Mouse (Mus musculus): ENCODE measurements around the gene Sema6d. TPM values are rescaled to one million over a fixed set of nuclear protein-coding genes. Genes with fewer than 3 reads are reported as not detected.

Gene Sema6d
- polyA plus RNA-seq, 1 experiment: 4.5 TPM

DNA sequence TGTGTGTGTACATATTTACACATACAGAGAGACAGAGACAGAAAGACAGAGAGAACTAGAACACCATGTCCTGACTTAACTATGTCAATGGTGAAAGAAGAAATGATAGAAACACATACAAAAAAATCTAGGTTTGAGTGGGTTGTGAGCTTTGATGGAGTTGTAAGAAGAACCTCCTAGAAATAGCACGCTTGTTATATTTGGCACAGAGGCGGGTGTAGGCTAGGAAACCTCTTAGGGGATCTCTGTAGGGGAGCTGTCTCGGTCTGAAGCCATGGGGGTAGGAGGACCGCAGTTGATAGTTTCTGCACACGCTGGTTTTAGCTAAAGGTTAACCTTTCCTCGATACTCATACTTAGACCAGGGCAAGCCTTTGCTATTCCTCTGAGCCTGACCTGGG lies 181.4 kb downstream of the Sema6d start:
- Histone ChIP-seq H3K4me1 (ENCODE audit: control insufficient read depth, insufficient read depth, low read length) (no peaks in the 10 kb centered on the region), H3K27ac (ENCODE audit: insufficient read depth, low read length) (no peak overlapping the region), H3K4me3 (ENCODE audit: insufficient read depth, low read length) (no peak overlapping the region)
- no peak for TF ChIP-seq POLR2A (IDR thresholded peaks at IDR 0.05; ENCODE audit: low read depth, low read length)

DNA sequence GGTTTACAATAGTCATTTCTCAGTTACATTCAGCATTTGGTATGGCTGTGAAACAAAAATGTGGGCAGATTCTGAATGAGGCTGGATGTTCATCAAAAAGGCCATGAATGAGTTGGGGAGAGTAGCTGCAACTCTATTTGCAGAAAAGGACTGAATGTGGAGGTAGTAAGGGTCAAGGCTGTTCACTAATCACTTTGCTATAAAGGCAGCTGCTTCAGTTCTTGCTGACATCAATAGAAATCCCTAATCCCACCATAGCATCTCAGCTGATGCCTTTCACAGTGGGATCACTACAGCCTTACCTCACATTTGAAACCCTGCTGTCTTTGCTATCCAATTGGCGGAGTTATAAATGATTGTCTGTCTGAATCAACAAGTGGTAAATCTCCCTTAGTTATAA lies 187.7 kb downstream of the Sema6d start:
- Histone ChIP-seq H3K4me1 (ENCODE audit: control insufficient read depth, insufficient read depth, low read length) (no peaks in the 10 kb centered on the region), H3K4me3 (ENCODE audit: insufficient read depth, low read length) (no peak overlapping the region), H3K27ac (ENCODE audit: insufficient read depth, low read length) (no peak overlapping the region)
- TF ChIP-seq CTCF (IDR thresholded peaks at IDR 0.05; ENCODE audit: borderline replicate concordance, insufficient read depth, low read length): no peak
- no peak for TF ChIP-seq POLR2A (IDR thresholded peaks at IDR 0.05; ENCODE audit: low read depth, low read length)

- TF ChIP-seq POLR2A (IDR thresholded peaks at IDR 0.05; ENCODE audit: low read depth, low read length) (no peak), CTCF (IDR thresholded peaks at IDR 0.05; ENCODE audit: borderline replicate concordance, insufficient read depth, low read length) (no peak)
- Histone ChIP-seq H3K4me3 (ENCODE audit: insufficient read depth, low read length) (no peak overlapping the region), H3K27ac (ENCODE audit: insufficient read depth, low read length) (no peak overlapping the region), H3K4me1 (ENCODE audit: control insufficient read depth, insufficient read depth, low read length) (no peaks in the 10 kb centered on the region)
These were observed 195.3 kb downstream of the Sema6d start for GRCm38 (mm10) chr2:124285109-124285508.

- Histone ChIP-seq H3K4me3 (ENCODE audit: insufficient read depth, low read length) (no peak overlapping the region), H3K27ac (ENCODE audit: insufficient read depth, low read length) (no peak overlapping the region), H3K4me1 (ENCODE audit: control insufficient read depth, insufficient read depth, low read length) (no peaks in the 10 kb centered on the region)
- TF ChIP-seq POLR2A (IDR thresholded peaks at IDR 0.05; ENCODE audit: low read depth, low read length) (no peak), CTCF (IDR thresholded peaks at IDR 0.05; ENCODE audit: borderline replicate concordance, insufficient read depth, low read length) (no peak)
These were observed 199.6 kb downstream of the Sema6d start for GRCm38 (mm10) chr2:124289356-124289755.

- H3K4me1 ChIP-seq (ENCODE audit: control insufficient read depth, insufficient read depth, low read length): no peaks in the 10 kb centered on the region
- H3K27ac ChIP-seq (ENCODE audit: insufficient read depth, low read length): no peak overlapping the region
- H3K4me3 ChIP-seq (ENCODE audit: insufficient read depth, low read length): no peak overlapping the region
- no peak for TF ChIP-seq CTCF (IDR thresholded peaks at IDR 0.05; ENCODE audit: borderline replicate concordance, insufficient read depth, low read length)
These were observed 201.4 kb downstream of the Sema6d start for GRCm38 (mm10) chr2:124291145-124291544.

- no peaks in the 10 kb centered on the region for H3K4me1 ChIP-seq (ENCODE audit: control insufficient read depth, insufficient read depth, low read length)
- no peak overlapping the region for H3K4me3 ChIP-seq (ENCODE audit: insufficient read depth, low read length)
- TF ChIP-seq POLR2A (IDR thresholded peaks at IDR 0.05; ENCODE audit: low read depth, low read length) (no peak), CTCF (IDR thresholded peaks at IDR 0.05; ENCODE audit: borderline replicate concordance, insufficient read depth, low read length) (no peak)
- H3K27ac ChIP-seq (ENCODE audit: insufficient read depth, low read length): no peak overlapping the region
These were observed 203.8 kb downstream of the Sema6d start for GRCm38 (mm10) chr2:124293601-124294000.

DNA sequence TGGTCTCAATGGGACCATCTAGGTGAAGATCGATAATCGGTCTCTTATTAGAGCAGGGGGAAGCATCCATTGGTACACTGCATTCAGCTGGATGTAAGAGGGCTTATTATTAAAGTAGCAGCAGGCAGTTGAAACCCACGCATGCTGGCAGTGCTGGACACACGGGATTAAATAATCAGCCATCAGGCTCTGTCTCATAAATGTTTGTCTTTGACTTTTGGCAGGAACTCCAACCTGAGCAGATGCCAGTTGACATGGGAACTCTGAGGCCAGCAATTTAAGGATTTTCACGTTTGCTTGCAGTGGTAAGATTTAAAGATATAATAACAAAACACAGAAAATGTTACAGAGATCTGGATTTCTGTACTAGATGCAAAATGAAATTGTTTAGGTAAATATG lies 208.6 kb downstream of the Sema6d start:
- Histone ChIP-seq H3K4me3 (ENCODE audit: insufficient read depth, low read length) (no peak overlapping the region), H3K27ac (ENCODE audit: insufficient read depth, low read length) (no peak overlapping the region), H3K4me1 (ENCODE audit: control insufficient read depth, insufficient read depth, low read length) (no peaks in the 10 kb centered on the region)
- TF ChIP-seq POLR2A (IDR thresholded peaks at IDR 0.05; ENCODE audit: low read depth, low read length) (no peak), CTCF (IDR thresholded peaks at IDR 0.05; ENCODE audit: borderline replicate concordance, insufficient read depth, low read length) (no peak)

DNA sequence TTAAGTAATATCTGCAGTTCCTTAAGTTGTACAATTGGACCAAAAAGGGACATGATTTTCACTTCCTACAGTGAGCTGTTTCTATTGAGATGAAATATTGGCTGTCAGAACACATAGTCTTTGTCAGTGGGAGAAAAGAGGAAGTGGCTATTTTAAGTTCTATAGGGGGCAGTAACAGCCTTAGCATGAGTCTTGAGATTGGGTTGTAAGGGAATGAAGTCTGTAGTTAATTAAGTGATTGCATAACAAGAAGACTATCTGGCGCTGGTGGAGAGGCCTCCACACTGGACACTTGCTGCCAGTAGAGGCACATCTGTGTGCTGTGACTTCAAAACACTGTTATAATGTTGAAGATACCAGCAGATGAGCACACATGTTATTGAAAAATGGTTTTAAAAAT lies 209.1 kb downstream of the Sema6d start:
- no peak overlapping the region for H3K27ac ChIP-seq (ENCODE audit: insufficient read depth, low read length)
- no peaks in the 10 kb centered on the region for H3K4me1 ChIP-seq (ENCODE audit: control insufficient read depth, insufficient read depth, low read length)
- H3K4me3 ChIP-seq (ENCODE audit: insufficient read depth, low read length): no peak overlapping the region
- no peak for TF ChIP-seq POLR2A (IDR thresholded peaks at IDR 0.05; ENCODE audit: low read depth, low read length)
- no peak for TF ChIP-seq CTCF (IDR thresholded peaks at IDR 0.05; ENCODE audit: borderline replicate concordance, insufficient read depth, low read length)

GRCm38 (mm10) chr2:124308605-124309004 lies 218.8 kb downstream of the Sema6d start:
- no peak overlapping the region for H3K27ac ChIP-seq (ENCODE audit: insufficient read depth, low read length)

DNA sequence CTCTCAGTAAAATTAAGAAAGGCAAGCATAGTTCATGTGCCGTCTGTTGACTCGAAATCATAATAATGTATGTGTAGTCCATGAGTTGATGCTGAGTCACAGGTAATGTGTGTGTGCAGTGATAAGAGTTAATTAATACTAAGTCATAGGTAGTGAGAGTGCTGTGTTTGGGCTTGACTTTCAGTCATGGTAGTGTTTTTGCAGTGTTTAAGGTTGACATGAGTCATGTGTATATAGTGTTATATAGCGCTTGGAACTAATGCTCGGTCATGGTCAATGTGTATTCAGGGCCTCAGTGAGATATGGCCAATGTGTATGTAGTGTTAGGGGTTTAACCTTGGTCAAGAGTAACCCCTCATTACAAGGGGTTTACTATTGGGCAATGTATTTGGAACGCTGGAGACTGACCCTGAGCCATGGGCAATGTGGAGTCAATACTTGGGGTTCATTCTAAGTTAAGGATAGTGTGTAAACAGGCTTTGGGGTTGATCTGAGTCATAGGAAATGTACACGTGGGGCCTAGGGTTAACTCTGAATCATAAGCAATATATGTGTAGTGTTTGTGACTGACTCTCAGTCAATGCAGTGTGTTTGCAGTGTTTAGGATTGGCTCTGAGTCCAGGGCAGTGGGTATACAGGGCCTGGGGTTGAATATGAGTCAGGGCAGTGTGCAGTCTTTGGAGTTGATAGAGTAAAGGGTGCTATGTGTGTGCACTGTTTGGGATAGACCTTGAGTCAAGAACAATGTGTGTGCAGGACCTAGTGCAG lies 219.8 kb downstream of the Sema6d start:
- no peak overlapping the region for H3K27ac ChIP-seq (ENCODE audit: insufficient read depth, low read length)
- TF ChIP-seq CTCF (IDR thresholded peaks at IDR 0.05; ENCODE audit: borderline replicate concordance, insufficient read depth, low read length): no peak
- no peak for TF ChIP-seq POLR2A (IDR thresholded peaks at IDR 0.05; ENCODE audit: low read depth, low read length)

More at GRCm38 (mm10) chr2:124308605-124309004, 218.8 kb downstream of the Sema6d start:
- no peak overlapping the region for H3K4me3 ChIP-seq (ENCODE audit: insufficient read depth, low read length)
- no peak for TF ChIP-seq POLR2A (IDR thresholded peaks at IDR 0.05; ENCODE audit: low read depth, low read length)
- no peak for TF ChIP-seq CTCF (IDR thresholded peaks at IDR 0.05; ENCODE audit: borderline replicate concordance, insufficient read depth, low read length)
- H3K4me1 ChIP-seq (ENCODE audit: control insufficient read depth, insufficient read depth, low read length): peaks cover 4% of the 10 kb centered on the region; the same call in 1 of the 2 replicates

More for the DNA sequence above, 219.8 kb downstream of the Sema6d start:
- Histone ChIP-seq H3K4me1 (ENCODE audit: control insufficient read depth, insufficient read depth, low read length) (peaks cover 4% of the 10 kb centered on the region; the same call in 1 of the 2 replicates), H3K4me3 (ENCODE audit: insufficient read depth, low read length) (no peak overlapping the region)
